Mouse (Mus musculus) cerebellum, adult (tissue): ENCODE results near the gene Wdfy2.

Source experiments
- ATAC-seq: cut with Nextera tagmentation; 2 replicates; pipeline ENCODE4 v1.9.2; 2017; ENCODE audit warnings: mild to moderate bottlenecking, moderate library complexity, mixed read lengths; ENCODE audit not compliant: insufficient number of reproducible peaks, low FRiP score, low TSS enrichment

The Wdfy2 gene

DNA sequence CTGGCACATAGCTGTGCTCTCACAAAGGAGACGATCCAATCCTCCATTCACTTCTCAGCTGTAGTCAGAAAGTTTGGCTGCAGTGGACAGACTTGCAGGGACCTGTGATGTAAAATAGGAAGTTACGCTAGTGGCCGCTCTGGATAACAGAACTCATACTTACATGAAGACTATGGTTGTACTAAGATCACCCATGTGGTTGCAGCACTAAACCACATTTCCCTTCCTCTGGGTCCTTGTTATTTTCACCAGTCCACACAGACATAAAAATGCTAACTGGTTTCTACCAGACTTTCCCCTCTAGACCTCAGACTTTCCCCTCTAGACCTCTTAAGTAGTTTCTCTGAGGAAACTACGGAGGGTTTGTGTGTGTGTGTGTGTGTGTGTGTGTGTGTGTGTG lies 161.5 kb downstream of the Wdfy2 start:
- ATAC-seq: no peak

- no peak for ATAC-seq
These were observed 165.1 kb downstream of the Wdfy2 start for GRCm38 (mm10) chr14:63002588-63002987.
